Mouse (Mus musculus): ENCODE results near the gene Rnf183.
A peak's percentile ranks its signal among the peaks of the same experiment; 100 is the strongest.
"Not testable (repeated sequence)": the region's sequence is repeated elsewhere in the genome, so short reads cannot be mapped to it uniquely, and the experiment has no call there.

Gene Rnf183

DNA sequence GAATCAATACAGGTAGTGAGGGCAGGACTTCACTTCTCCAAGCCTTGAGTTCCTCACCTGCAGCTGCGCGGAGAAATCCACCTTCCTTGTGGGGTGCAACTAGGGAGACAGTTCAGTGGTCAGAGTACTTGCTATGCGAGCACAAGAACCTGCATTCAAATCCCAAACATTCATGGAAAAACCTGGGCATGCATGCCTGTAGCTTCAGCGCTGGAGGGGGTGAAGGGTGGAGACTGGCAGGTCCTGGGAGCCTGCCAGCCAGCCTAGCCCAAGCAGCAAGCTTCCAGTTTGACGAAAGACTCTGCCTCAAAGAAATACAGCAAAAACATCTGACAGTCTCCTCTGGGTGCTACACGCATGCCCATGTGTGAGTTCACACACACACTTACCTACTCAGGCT is at the start of gene Rnf183:
TSS of gene Rnf183 (minus strand) at position 172 of the 400 bp plus-strand sequence.
- peak; percentile 70 to 84 for DNase-seq

DNA sequence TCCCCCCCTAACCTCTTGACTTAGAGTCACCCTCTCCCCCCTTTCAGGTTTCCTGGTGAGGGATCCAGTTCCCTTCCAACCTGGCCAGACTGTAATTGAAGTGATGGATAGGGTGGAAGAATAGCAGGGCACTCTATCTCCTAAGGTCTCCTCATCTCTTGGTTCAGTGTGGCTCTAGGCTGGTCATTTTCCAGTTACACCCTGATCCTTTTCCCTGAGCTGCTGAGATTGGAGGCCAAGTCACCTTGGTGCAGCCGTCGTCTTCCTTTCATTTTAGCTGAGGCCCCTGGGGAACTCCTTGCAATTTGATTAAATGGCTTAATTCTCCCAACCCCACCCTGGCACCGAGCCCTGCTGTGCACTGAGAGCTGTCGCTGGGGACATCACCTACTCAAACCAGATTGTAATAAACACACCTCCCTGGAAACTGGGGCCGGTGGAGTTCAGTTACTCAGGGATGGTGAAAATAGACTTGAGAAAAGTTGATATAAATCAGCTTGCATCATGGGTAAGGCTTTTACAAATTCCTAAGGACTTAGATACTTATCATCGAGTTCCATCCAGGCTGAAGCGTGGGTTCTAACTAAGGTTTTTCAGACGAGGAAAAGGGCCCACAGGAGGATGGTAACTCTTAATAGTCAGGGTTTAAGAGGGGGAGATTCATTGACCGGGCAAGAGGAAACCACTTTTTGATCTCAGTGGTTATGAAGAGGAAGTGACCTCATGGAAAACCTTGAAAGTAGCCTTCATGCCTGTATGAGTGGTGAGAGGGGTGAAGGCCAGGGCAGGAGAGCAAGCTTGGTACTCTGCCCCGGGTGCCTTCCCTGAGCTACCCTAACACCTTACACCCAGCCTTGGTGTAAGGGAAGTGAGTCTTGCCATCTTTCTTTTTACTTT is 45.9 kb upstream of the Rnf183 start:
- DNase-seq: peak; percentile 56 to 60

DNA sequence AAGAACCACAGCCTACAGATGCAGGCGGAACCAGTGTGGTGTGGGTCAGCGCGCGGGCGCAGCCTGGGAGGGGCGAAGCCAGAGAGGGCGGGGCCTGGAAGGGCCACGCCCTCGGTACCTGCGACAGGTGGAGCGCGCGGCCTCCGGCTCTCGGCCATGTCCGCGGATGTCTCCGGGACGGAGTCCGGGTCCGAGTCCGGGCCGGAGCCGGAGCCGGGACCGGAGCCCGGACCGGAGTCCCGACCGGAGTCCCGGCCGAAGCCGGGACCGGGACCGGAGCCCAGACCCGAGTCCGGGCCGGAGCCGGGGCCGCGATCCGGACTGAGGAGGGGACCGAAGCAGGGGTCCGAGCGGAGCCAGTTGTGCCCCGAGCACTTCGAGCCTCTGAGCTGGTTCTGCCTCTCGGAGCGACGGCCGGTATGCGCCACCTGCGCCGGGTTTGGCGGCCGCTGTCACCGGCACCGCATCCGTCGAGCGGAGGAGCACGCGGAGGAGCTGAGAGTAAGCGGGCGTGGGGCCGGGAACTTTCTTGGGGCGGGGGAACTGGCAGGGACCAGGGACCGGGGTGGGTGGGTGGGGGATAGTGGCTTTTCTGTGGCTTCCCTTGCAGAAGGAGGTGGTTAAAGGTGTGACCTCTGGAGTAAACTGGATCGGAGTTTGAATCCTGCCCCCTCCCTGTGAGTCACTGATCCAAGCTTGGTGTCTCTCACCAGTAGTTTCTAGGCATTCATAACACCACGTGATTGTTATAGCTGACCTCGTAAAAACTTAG is 45.1 kb upstream of the Rnf183 start, which contains the start of gene Bspry:
TSS of gene Bspry (plus strand) at position 117 of the 772 bp plus-strand sequence.
- DNase-seq: peak; percentile 75 to 89

DNA sequence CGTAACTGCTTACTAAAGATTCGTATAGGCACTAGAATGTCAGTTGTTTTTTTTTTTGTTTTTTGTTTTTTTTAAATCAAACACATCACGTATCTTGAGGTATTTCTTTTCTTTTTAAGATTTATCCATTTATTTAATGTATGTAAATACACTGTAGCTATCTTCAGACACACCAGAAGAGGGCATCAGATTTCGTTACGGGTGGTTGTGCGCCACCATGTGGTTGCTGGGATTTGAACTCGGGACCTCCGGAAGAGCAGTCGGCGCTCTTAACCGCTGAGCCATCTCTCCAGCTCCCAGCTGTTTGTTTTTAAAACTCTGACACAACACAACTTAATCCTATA is 44.5 kb upstream of the Rnf183 start:
- not testable (repeated sequence) for DNase-seq

DNA sequence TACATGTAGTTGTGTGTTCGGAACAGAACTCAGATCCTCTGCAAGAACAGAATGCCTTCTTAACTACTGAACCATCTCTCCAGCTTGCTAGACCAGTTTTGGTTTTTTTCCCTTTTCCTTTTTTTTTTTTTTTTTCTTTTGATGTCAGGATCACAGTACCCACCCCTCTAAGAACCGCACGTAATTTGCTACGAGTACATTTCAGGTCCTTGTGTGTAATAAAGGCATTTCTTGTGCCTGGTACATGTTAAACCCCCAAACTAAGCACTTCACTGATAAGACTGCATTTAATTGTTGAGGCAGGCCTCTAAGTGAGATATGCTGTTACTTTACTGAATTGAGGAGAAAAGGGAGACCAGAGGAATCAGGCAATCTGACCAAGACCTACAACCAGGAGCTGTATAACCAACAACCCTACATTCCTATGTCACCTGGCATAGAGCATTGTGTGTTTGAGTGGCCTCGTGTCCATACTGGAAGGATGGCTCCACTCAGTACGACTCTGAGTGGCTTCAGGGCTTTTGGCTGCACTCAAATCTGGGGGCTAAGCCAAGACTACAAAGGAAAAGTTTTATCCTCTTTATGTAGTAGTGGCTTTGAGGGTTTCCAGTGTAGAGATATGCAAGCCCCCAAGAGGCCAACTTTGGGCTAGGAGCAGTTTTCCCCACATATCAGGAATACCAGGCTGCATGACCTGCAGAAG is 42.6 kb upstream of the Rnf183 start:
- no peak for DNase-seq

DNA sequence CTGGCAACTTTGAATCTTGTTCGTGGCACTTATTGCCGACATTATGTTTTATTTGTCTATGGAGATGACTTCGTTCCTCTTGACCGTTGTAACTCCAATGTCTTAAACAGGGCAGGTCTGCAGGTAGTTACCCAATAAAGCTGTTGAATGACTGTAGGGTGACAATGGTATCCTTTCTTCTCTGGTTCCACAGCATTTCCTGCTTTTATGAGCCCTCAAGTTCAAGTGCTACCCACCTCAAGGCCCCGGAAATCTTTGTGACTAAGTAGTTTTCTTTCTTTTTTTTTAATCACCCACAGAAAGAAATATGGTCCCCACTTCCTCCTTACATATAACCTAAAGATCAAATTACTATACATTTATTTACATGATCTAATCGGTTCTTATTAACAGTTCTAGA is 40.7 kb upstream of the Rnf183 start:
- no peak for DNase-seq

DNA sequence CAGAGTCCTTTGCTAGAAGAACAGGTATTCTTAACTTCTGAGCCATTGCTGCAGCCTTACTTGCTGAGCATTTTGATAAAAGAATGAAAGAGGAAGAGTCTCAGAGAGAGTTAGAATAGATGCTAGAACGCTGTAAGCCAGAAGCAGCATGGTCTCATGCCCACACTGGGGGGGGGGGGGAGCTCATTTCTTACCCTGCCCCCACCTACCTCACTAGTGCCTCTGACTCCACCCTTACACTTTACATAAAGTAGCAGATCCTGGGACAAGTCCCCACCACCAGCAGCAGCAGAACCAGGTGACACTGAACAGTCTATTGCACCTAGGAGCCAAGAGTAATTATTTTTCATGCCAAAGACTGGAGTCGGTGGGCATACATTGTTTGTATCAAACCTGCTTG is 40.1 kb upstream of the Rnf183 start:
- no peak for DNase-seq

DNA sequence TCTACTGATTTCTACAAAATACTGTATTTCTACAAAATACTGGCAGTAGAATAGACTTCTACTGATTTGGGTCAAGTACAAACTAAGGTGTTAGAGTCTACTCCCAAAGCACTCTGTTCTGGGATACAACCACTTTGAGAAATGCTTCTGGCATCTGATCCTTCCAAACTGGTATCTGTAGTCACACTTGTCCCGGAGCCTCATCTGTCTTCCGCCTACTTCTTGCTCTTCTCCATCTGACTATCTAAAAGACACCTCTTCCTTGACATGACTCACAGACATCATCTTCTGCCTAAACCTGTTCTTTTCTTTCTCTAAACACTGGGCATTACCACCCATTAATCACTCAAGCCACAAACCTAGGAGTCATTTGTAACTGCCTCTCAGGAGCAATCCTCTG is 37.0 kb upstream of the Rnf183 start:
- no peak for DNase-seq

DNA sequence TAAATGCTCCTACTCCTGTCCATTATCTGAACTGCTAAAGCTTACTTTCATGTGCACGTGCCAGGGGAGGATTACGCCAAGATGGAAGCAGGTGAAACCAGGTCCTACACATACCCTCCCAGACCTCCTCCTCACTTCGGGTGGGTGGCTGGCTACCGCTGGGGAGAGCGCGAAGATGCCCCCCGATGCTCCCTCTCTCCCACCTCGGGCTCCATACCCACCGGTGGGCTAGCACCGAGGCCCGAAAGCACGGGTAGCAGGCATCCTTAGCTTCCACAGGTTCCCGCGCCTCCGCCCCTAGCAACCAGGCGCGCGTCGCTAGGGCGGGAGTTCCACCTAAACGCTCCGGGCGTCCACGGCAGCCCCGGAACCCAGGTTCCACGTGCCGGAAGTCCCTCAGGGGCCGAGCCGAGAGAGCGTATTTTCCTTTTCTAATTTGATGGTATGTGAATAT is 35.6 kb upstream of the Rnf183 start, which contains the start of gene Wdr31:
TSS of gene Wdr31 (minus strand) at position 299 of the 454 bp plus-strand sequence.
- DNase-seq: peak; percentile 81 to 89

DNA sequence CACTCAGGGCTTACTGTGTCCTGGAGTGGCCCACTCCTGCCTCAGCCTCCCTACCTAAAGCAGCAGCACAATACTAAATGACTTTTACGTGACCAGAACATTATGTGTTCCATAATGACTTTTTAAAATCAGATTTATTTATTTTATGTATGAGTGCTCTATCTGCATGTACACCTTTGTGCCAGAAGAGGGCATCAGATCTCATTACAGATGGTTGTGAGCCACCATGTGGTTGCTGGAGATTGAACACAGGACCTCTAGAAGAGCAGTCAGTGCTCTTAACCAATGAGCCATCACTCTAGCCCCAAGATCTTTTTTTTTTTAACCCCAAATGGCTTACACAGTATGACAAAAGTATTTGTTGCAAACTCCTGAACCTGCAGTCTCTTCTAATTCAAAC is 33.1 kb upstream of the Rnf183 start:
- DNase-seq: no peak

DNA sequence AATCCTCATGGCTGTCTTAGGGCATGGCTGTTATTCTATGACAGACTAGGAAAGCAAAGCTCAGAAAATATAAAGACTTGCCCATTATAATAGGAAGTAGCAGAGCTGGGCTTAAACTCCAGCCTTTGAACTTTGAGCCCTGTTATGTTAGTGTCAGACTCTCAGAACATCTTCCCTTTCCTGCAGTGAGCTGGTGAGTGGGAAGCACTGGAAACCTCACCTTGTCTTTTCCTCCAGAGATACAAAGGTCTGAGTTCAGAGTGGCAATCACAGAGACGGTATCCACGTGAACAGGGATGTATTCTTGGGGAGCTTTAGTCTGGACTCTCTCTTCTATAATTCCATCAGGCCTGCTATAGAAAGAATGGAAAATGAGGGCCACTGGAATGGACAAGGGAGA is 28.1 kb upstream of the Rnf183 start:
- DNase-seq: peak in 1 of 2 experiments; percentile 42

DNA sequence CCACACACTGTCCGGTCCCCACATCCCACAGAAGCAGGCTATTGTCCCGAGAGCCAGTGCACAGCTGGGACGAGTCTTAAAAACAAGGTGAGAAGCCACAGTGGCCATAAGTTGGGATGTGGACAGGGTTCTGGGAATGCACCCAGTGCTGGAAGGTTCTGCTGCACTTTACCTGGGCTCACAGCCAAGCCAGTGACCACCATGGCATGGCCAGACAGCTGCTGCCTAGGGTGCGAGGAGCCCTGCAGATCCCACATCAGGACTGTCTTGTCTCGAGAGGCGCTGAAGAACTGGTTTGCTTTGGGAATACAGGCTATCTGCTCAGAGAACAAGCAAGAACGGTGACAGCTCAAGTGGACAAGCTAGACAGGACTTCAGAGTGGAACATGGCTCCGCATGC is 25.3 kb upstream of the Rnf183 start:
- no peak for DNase-seq

DNA sequence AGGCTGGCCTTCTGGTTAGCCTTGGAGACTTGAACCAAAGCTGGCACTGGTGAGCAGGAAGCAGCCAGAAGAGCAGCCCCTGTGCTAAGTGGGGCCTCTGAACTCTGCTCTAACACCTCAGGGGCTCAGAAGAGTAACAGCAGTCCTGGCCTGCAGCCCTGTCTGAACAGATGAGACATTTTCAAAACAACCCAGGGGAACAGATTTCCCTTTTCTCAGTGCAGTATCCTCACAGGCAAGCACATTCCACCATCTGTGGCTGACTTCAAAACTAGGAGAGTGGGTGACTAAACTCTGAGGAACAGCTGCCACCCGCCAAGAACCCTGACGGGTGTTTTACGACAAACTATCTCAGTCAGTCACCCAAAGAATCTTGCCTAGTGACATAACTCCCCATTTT is 24.0 kb upstream of the Rnf183 start:
- DNase-seq: no peak

DNA sequence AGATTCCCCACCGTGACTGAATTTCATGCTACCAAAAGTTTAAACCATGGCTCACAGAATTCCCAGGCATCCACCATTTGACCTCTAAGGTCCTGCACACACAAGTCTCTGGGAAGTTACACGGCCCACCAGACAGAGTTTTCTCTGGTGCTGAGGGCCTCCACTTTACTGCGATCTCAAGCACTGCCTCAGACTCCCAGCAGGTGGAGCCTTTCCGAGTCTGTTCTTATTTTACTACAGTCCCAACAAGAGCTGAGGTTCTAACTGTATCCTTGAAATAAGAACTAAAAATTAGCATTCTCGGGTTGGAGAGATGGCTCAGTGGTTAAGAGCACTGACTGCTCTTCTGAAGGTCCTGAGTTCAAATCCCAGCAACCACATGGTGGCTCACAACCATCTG is 19.9 kb upstream of the Rnf183 start:
- peak; percentile 52 to 61 for DNase-seq

DNA sequence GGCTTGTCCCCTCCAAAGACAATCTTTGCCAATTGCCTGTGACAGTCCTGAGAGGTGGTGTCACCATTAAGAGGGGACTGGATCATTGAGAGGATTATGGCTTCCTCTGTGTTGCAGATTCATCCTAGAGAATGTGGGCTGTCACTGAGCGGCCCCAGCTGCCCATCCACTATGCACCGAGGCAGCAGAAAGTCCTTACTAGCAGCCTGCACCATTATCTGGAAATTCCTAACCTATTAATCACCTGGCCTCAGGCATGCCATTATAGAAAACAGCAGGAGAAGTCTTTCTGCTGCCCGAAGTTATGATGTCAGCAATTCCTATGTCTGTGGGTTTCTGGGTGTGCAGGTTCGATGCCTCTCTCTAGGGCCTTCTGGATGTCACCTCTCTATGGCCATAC is 5.9 kb upstream of the Rnf183 start:
- no peak for DNase-seq

DNA sequence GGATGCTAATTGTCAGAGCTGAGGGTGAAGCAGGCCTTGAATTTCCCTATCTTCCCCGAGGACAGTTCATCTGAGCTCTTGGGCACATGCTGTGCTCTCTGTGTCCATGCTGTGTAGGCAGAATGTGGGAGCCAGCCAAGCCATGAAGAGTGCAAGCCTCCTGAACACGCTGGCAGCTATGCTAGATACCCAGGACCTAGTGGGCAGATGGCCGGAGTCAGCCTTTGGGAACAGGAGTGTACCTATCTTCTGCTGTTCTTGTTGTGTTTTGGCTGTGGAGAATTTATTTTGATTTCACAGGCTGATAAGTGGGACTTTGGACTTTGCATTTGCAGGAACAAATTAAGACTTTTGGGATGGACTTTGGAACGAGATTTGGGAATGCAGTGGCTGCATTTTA is 5.5 kb upstream of the Rnf183 start:
- DNase-seq: peak; percentile 63 to 85

DNA sequence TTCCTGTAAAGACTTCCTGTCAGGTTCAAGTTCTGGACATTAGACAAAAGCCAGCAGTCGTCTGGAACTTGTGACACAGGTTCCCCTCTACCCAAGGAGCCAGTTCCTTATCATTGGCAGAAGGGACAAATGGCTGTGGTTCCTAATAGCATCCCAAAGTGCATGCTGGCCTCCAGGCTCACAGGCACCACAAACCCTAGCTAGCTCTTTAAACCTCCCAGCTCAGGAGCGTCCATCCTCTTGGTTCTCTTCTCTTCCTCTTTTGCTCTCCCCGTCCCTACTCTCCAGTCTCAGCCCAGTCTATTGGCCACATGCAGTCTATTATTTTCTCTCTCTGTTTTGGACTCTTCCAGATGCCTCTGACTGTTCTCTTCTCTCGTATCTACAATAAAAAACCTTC is 4.7 kb upstream of the Rnf183 start:
- no peak for DNase-seq

DNA sequence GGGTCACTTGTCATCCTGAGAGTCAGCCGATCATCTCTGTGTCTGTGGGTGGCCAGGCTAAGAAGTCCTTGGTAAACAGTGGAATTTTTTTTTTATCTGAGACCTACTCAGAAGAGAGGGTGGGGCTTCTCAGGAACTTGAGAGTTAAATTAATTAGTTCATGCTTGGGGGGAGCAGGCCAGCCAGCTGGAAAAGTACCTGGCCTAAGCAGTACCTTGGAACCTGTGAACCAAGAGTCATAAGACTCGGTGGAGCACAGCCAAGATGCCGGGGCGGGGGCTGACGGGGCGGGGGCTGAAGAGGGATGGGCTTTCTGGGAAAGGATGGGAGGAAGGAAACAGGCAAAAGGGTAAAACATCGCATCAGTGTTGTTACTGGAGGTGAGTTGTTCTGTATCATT is 2.8 kb upstream of the Rnf183 start:
- DNase-seq: peak; percentile 85 to 92

DNA sequence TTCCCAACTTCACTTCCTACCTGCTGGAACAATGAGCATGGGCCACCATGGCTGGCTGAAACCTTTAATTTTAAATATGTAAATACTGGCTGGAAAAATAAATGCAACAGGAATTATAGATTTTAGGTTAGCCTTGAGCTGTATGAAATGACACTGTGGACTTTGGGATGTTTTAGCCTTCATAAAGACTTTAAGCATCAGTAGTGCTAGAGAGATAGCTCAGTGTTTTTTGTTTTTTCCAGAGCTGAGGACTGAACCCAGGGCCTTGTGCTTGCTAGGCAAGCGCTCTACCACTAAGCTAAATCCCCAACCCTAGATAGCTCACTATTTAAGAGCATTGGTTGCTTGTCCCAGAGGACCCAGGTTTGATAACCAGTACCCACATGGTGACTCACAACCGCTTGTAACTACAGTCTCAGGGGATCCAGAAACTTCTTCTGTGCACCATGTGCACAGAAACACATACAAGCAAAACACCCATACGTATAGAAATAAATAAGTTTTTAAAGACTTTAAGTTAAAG is 2.3 kb upstream of the Rnf183 start:
- no peak for DNase-seq

DNA sequence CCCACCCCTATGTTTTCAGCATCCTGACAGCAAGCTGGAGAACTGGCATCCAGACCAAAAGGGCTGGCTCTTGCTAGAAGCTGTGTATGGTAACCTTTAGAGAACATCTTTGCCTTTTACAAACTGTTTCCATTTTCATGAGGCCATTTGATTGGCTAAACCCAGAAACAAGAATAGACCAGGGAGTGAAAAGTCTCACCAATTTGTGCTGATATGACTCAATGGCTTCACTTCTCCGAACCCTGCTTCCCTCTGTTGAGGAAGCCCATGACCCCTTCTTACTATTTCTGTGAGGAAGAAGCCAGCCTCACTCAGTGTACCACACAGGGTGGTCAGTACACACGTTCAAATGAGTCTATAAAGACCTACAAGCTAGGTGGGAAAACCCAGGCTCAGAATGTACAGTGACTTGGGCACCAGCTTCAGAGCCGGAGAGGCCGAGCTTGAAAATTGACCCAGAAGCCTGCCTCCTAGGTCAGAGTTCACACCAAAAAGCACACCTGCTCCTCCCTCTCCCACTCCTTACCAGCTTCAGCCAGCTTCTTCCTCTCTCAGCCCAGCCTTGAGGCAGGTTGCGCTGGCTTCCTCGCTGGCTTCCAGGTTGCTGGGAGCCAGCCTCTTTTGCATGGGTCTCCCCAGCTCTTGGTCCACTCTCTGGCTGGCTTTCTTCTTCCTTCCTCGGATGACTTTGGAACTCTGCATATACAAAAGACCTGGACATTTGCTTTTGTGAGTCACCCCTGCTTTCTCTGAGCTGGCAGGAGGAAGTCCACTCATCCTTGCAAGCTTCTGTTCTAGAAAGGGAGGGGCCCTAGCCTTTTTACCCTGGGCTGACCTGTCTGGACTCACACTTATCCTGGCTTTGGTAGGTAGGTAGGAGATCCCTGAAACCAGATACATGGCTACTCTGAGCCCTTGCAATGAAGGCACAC is 847 bp downstream of the Rnf183 start:
- peak; percentile 60 to 74 for DNase-seq

DNA sequence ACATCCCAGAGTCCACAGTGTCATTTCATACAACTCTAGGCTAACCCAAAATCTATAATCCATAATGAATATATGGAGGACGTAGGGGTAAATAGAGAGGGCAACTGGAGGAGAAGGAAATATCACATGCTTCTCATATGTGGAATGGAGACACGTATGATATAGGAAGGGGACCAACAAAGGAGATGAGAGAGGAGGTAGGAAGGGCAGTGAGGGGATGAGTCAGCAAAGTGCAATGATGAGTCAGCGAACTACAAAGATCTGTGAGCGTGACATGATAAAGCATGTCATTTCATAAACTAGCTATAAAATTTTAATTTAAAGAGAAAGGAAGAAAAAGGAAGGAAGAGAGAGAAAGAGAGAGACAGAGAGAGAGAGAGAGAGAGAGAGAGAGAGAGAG is 3.5 kb downstream of the Rnf183 start:
- DNase-seq: no peak

DNA sequence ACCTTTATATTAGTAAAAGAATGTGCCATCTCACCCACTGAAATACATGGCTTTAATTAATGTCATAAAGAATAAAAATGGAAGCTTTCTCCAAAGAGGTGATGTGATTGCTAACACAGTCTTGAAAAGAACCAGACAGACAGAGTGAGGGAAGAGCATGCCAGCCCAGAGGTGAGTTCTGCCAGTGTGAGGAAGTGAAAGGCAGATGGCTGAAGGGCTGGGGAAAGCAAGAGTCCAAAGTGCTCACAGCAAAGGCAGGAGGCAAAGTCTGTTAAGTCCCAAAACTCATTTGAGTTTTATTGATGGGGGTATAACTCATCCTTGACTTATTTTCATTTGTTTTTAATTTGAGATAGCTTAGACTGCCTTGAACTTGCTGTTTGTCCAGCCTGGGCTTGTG is 4.4 kb downstream of the Rnf183 start:
- peak in 1 of 2 experiments; percentile 45 for DNase-seq

All from kidney, postnatal 25 days (tissue).